Mouse (Mus musculus) liver, embryonic 16.5 days (tissue): ENCODE measurements at regions not wholly inside any gene's neighbourhood (a gene's known extent, or its start where the extent isn't known, plus 50 kb on each side); places are given as distances from the start of the nearest gene placed in this dataset.

Experiments
- ATAC-seq: fragments of 200-750 bp; cut with Nextera tagmentation; 2 replicates; pipeline ENCODE4 v1.8.0; 2017; ENCODE audit warnings: low read depth, mild to moderate bottlenecking, moderate number of reproducible peaks, moderate library complexity
- H3K27ac ChIP-seq: fragments of 300-500 bp; sonication (generic); 2 replicates; pipeline ENCODE4 v1.5.1; 2014; ENCODE audit warnings: mild to moderate bottlenecking, low read length
- H3K27me3 ChIP-seq: fragments of 300-500 bp; sonication (generic); 2 replicates; pipeline ENCODE4 v1.6.1; 2014; ENCODE audit warnings: low read depth, low read length, mixed read lengths; ENCODE audit not compliant: control insufficient read depth, insufficient read depth
- H3K36me3 ChIP-seq: fragments of 300-500 bp; sonication (generic); 2 replicates; pipeline ENCODE4 v1.6.1; 2014; ENCODE audit warnings: mild to moderate bottlenecking; ENCODE audit not compliant: control insufficient read depth, insufficient read depth
- H3K4me1 ChIP-seq: fragments of 300-500 bp; sonication (generic); 2 replicates; pipeline ENCODE4 v1.6.1; 2014; ENCODE audit warnings: low read depth, low read length, mixed read lengths; ENCODE audit not compliant: control insufficient read depth
- H3K4me2 ChIP-seq: fragments of 300-500 bp; sonication (generic); 2 replicates; pipeline ENCODE4 v1.6.1; 2014; ENCODE audit warnings: low read depth, low read length, mixed read lengths
- H3K4me3 ChIP-seq: fragments of 300-500 bp; sonication (generic); 2 replicates; pipeline ENCODE4 v1.5.1; 2014; ENCODE audit warnings: low read depth, mild to moderate bottlenecking, low read length
- H3K9ac ChIP-seq: fragments of 300-500 bp; sonication (generic); 2 replicates; pipeline ENCODE4 v1.6.1; 2014; ENCODE audit warnings: low read depth, low read length
- H3K9me3 ChIP-seq: fragments of 300-500 bp; sonication (generic); replicated peaks from 2 replicates; pipeline ENCODE4 v1.6.1; 2016; ENCODE audit warnings: low read length; ENCODE audit not compliant: control insufficient read depth
- WGBS: fragments of 180-500 bp; shearing (Covaris S2); extraction: QIAGEN DNeasy Blood & Tissue Kit; methylation state at CpG from one replicate; pipeline ENCODE4 v1.1.7; 2014; ENCODE audit not compliant: insufficient replicate concordance; 5-methylcytosine and 5-hydroxymethylcytosine counted together

DNA sequence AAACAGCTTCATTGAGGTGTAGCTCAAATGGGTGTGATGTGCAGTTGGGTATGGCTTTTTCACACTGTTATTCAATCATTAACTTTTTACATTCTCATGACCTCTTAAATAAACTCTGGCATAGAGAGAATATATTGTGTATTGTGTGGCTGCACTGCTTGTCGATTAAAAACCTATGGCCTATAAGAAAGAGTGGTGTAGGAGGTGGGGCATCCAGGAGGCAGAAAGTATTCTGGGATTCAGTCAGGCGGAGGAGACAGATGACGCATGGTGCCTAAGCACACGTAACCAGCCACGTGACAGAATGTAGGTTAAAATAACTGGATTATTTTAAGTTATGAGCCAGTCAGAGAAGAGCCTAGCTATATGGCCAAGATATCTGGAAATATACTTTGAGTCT lies 78.2 kb upstream of the Slc16a7 start:
- no peaks in the 10 kb centered on the region for H3K4me1 ChIP-seq
- no peak overlapping the region for H3K27ac ChIP-seq
- H3K36me3 ChIP-seq = no peaks in the 10 kb centered on the region
- H3K9me3 ChIP-seq = no peaks in the 10 kb centered on the region
- no peak overlapping the region for H3K4me2 ChIP-seq
- no peak overlapping the region for H3K9ac ChIP-seq
- 75% methylated on average over 5 of the region's 5 CpGs for WGBS
- H3K27me3 ChIP-seq = no peaks in the 10 kb centered on the region
- H3K4me3 ChIP-seq = no peak overlapping the region
- ATAC-seq = no peak

DNA sequence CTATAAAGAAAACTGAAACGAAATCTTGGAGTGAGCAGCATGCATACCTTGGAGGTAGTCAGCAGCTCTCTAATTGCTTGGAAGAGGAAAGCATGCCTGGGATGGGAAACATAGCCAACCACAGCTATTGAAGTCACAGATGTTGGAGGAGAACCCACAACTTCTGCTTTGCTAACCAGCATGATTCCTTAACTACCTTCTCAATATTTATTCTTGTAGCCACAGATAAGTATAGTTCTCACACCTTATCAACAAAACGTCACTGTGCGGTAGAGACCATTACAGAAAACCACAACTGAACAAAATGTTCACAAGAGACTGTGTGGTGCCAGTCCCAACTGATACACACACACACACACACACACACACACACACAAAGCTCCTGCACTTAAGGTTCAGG lies 99.1 kb upstream of the Slc16a7 start:
- Histone ChIP-seq H3K4me3 (no peak overlapping the region), H3K4me2 (no peak overlapping the region), H3K36me3 (no peaks in the 10 kb centered on the region), H3K4me1 (no peaks in the 10 kb centered on the region), H3K9me3 (no peaks in the 10 kb centered on the region), H3K27ac (no peak overlapping the region), H3K27me3 (no peaks in the 10 kb centered on the region), H3K9ac (no peak overlapping the region)
- no peak for ATAC-seq
- 30% methylated on average over 3 of the region's 3 CpGs for WGBS

DNA sequence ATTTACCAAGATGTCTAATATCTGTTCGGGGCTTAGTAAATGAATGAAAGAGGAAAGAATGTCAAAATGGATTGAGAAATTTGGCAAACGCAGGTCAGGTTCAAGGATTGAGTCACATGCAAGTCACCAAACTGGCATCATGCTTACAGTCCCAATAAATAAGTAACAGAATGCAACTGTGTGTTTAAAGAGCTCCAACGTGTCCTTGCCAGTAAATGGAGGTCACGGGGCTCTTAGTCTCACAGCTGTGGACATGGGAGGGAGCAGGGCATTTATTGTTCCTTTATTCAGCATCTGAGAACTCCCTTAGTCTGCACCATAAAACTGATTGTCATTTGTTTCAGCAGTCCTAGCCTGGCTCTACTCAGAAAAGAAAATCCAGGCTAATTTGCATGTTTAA lies 101.1 kb upstream of the Slc16a7 start:
- H3K4me3 ChIP-seq = no peak overlapping the region
- 48% methylated on average over 4 of the region's 4 CpGs for WGBS
- H3K36me3 ChIP-seq = no peaks in the 10 kb centered on the region
- H3K27ac ChIP-seq = no peak overlapping the region
- ATAC-seq = no peak
- H3K9me3 ChIP-seq = no peaks in the 10 kb centered on the region
- no peak overlapping the region for H3K9ac ChIP-seq
- H3K4me1 ChIP-seq = no peaks in the 10 kb centered on the region
- H3K27me3 ChIP-seq = no peaks in the 10 kb centered on the region
- no peak overlapping the region for H3K4me2 ChIP-seq

DNA sequence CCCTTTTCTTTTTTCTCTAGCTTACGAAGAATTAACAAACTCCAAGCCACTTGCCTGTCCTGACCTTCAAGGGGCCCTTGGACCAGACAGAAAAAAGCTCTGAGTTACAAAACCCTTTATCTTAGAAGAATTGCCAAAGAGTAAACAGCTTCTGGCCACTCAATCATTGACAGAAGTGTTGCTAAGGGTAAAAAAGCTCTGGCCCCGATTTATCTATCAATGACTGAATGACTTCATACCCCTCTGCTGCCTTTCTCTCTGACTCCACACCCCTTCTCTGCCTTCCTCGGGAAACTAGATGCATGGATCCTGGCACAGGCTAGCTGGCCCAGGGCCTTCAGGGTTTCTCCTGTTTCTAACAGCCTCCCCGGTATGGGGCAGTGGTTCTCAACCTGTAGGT lies 105.2 kb upstream of the Slc16a7 start:
- Histone ChIP-seq H3K4me3 (no peak overlapping the region), H3K27ac (no peak overlapping the region), H3K4me1 (no peaks in the 10 kb centered on the region), H3K9me3 (no peaks in the 10 kb centered on the region), H3K9ac (no peak overlapping the region), H3K27me3 (no peaks in the 10 kb centered on the region), H3K4me2 (no peak overlapping the region), H3K36me3 (no peaks in the 10 kb centered on the region)
- ATAC-seq = no peak
- WGBS = 51% methylated on average over 4 of the region's 4 CpGs

DNA sequence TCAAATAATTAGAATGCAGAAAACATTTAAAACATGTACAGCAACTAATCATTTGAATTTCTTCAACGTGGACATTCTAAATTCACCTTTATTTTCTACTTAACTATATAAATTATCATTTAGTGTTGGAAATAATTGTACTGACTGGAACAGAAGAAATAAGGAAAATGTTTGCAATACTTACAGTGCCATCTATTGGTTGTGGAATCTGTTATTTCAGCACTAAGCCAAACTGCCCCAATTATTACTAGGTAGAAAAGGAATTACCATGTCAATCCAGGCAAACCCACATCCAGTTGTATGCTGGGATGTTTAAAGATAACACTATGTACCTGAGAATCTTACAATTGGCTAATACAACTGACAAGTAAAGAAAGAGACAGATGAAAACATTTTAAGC lies 109.1 kb upstream of the Slc16a7 start:
- no peak overlapping the region for H3K4me2 ChIP-seq
- H3K9ac ChIP-seq = no peak overlapping the region
- no peaks in the 10 kb centered on the region for H3K27me3 ChIP-seq

DNA sequence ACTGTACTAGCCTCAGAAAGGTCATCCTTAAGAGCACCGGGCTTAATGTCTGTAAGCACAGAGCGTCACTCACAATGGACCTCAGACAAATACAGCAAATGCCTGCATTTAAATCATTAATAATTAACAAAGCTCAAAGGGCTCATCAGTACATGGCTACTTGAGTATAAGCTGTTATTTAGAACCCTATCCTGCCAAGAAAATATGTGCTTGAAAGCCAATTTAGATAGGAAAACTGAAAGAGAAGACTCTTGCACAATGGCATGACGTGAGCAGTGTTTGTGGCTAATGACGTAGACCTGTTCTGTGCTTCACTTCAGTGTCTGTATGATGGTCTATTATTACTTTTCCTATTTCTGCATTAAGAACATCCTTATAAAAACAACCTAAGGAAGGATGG lies 111.1 kb upstream of the Slc16a7 start:
- H3K4me2 ChIP-seq = no peak overlapping the region
- 72% methylated on average over 4 of the region's 4 CpGs for WGBS
- H3K4me3 ChIP-seq = no peak overlapping the region
- H3K9me3 ChIP-seq = no peaks in the 10 kb centered on the region
- H3K9ac ChIP-seq = no peak overlapping the region
- H3K36me3 ChIP-seq = no peaks in the 10 kb centered on the region
- no peaks in the 10 kb centered on the region for H3K27me3 ChIP-seq
- H3K4me1 ChIP-seq = no peaks in the 10 kb centered on the region
- no peak overlapping the region for H3K27ac ChIP-seq
- no peak for ATAC-seq

More for the DNA sequence above, 109.1 kb upstream of the Slc16a7 start:
- no peaks in the 10 kb centered on the region for H3K9me3 ChIP-seq
- no peak for ATAC-seq
- no peaks in the 10 kb centered on the region for H3K4me1 ChIP-seq
- no peak overlapping the region for H3K27ac ChIP-seq
- no peaks in the 10 kb centered on the region for H3K36me3 ChIP-seq
- 11% methylated on average over 1 of the region's 1 CpGs for WGBS
- H3K4me3 ChIP-seq = no peak overlapping the region

DNA sequence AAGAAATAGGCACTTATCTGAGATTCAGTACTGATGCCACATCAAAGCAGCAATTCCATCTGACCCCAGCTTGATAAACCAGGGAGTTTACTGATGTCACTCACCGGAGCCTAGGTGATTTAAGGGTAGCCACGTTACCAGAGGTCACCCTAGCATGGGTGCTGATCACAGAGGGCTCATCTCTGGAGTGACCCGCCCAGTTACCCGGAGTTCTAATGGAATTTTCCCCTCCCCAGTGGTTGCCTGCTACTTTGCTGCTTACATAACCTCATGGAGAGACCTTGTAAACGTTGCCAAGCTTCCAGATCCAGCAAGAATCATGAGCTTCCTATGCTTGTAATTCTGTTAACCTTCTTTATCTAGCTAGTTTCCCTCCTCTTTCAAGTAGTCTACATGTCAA lies 125.8 kb upstream of the Slc16a7 start:
- 47% methylated on average over 5 of the region's 5 CpGs for WGBS
- H3K27ac ChIP-seq = no peak overlapping the region
- no peaks in the 10 kb centered on the region for H3K36me3 ChIP-seq
- H3K9ac ChIP-seq = no peak overlapping the region
- no peak overlapping the region for H3K4me3 ChIP-seq
- no peak overlapping the region for H3K4me2 ChIP-seq
- no peak for ATAC-seq
- no peaks in the 10 kb centered on the region for H3K27me3 ChIP-seq
- no peaks in the 10 kb centered on the region for H3K9me3 ChIP-seq
- no peaks in the 10 kb centered on the region for H3K4me1 ChIP-seq

DNA sequence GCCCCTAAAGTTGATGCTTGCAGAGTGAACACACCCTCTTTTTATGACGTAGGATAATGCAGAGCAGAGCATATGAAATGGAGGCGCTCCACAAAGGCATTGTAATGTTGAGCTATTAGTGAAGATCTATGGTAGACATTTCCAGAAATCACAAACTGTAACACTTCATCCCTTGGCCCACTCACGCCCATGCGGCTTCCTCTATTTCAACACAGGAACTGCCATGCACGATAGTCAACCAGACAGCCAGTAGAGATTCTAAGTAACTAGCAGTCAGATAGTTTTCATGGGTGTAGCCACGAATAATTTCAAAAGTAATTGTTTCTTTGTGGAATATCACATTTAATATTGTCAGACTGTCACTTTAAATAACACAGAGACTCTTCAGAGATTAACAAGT lies 141.6 kb upstream of the Slc16a7 start:
- no peak for ATAC-seq
- Histone ChIP-seq H3K27ac (no peak overlapping the region), H3K27me3 (no peaks in the 10 kb centered on the region), H3K4me2 (no peak overlapping the region), H3K4me1 (no peaks in the 10 kb centered on the region), H3K9me3 (no peaks in the 10 kb centered on the region), H3K9ac (no peak overlapping the region), H3K4me3 (no peak overlapping the region), H3K36me3 (no peaks in the 10 kb centered on the region)
- WGBS = 57% methylated on average over 6 of the region's 6 CpGs

DNA sequence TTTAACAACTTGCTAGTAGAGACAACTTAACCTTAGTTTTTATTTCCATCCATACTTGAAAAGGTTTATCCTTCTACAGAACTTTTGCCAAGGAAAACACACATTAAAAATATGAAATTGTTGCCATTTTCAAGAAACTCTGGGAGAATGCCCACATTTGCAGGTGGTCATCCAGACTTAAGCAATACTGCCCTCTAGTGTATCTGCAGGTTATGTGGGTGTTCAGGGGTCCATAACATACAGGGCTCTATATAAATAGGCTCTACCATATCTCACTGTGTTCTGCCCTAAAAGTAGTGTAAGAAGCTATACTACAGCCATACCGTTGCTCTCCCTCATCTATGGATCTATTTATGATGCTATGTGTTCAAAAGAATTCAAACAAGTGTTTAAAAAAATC lies 149.1 kb upstream of the Slc16a7 start:
- H3K27ac ChIP-seq = no peak overlapping the region
- no peak overlapping the region for H3K9ac ChIP-seq
- H3K4me2 ChIP-seq = no peak overlapping the region
- no peaks in the 10 kb centered on the region for H3K4me1 ChIP-seq
- no peak overlapping the region for H3K4me3 ChIP-seq
- ATAC-seq = no peak
- no peaks in the 10 kb centered on the region for H3K36me3 ChIP-seq
- 35% methylated on average over 1 of the region's 1 CpGs for WGBS
- H3K27me3 ChIP-seq = no peaks in the 10 kb centered on the region
- H3K9me3 ChIP-seq = no peaks in the 10 kb centered on the region
